Mouse (Mus musculus): Measurements from ENCODE around the gene Nid1.

DNA sequence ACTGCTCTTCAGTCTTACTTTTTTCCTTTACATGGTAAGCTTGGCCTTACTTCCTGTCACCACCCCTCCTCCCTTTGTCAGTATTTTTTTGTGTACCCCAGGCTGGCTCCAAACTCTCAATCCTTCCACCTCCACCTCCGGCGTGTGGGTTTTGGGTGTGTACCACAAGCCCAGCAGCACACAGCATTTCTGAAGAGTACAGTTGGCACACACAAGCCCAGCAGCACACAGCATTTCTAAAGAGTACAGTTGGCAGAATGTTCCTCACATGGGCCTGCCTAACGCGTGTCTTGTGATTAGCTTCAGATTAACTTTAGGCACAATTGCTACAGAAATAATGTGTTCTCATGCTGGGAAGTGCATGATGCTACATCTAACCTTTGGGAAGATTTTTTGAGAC is 93.6 kb downstream of the Nid1 start:
- TF ChIP-seq CTCF (IDR thresholded peaks at IDR 0.05; ENCODE audit: low read depth) (no peak), EP300 (IDR thresholded peaks at IDR 0.05; ENCODE audit: low read depth) (no peak)

Data from liver, embryonic 14.5 days (tissue).